Mouse (Mus musculus) megakaryocyte-erythroid progenitor cell, adult 5 weeks (primary cell): ENCODE measurements around the gene Actrt3. TPM values are rescaled to one million over a fixed set of nuclear protein-coding genes. Genes with fewer than 3 reads are reported as not detected.

Experiments used
- polyA plus RNA-seq: library from polyadenylated mRNA; stranded (reverse); fragments of >175 nt; gene quantifications from 2 replicates; pipeline ENCODE4 v1.2.3, GENCODE M21; 2012

The Actrt3 gene
- polyA plus RNA-seq = 0.03 TPM in 1 of 2 replicates, not detected in the other

GRCm38 (mm10) chr3:30599711-30600545 is at the start of gene Actrt3:
Gene Actrt3 (minus strand): TSS chr3:30599939.

GRCm38 (mm10) chr3:30647440-30648090 is 47.8 kb upstream of the Actrt3 start, which contains the start of gene Lrrc34:
Gene Lrrc34 (minus strand): TSS chr3:30647869.

DNA sequence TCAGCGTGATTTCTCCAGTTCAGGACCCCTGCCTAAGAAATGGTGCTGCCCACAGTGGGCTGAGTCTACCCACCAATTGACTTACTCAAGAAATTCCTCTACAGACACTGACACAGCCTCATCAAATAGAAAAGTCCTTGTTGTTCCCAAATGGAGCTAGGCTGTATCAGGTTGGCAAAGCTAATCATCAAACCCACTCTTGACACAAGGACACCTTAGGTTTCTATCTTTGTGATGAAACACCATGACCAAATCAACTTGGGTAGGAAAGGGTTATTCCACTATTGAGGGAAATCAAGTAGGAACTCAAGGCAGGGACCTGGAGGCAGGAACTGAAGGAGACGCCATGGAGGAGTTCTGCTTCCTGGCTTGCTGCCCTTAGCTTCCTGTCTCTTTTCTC is 44.5 kb upstream of the Actrt3 start, which contains the start of gene Lrriq4:
TSS of gene Lrriq4 (plus strand) at position 301 of the 400 bp plus-strand sequence.

DNA sequence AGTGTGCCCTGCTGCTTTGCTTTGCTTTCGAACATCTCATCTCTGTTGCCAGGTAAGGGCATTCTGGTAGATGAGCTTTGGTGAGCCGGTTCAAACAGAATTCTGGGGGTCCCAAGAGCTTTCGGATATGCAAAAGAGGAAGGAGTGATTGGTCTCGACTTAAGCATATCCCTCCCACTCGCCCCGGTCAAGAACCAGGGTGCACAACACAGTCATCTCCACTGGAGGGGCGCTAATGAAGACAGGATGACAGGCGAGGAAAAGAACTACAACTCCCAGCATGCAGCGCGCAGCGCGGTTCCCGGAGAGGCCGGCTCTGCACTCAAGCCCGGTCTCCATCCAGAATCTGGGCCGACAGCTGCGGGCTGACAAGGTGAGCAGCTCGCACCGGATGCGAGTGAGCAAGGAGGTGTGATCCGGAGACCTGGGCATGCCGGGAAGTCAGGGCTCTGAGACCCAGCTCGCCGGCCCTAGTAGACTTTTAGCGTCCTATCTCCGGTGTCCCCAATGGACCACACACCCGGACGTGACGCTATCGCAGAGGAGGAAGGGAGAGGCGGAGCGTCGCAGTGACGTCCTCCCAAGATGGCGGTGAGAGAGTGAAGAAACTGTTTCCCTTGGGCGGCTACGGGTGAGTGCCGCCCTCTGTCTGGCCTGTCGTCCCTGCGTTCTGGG is 2.5 kb upstream of the Actrt3 start, which contains the start of gene Mynn:
TSS of gene Mynn (plus strand) at position 1 of the 675 bp plus-strand sequence.

DNA sequence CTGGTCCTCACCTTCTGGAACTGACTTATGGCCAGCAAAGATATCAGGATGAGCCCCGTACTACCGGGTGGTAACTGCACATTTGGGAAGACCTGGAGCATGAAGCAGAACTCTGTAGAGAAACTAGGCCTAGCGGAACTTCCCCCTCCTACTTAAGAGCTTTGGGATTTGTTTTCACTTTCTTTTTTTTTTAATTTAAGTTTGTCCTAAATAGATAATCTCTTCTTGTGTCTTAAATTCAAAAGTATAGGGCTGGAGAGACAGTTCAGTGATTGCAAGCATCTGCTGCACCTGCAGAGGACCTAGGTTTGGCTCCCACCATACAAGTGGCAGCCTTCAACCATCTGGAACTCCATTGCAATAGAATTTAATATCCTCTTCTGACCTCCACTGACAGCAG is 51.8 kb downstream of the Actrt3 start, which contains the start of gene Mecom:
TSS of gene Mecom (minus strand) at position 101 of the 400 bp plus-strand sequence.

Other genes with a start within 250 kb of the Actrt3 start
- gene Mecom, start 51.9 kb downstream of the Actrt3 start, polyA plus RNA-seq = 0.45 and 0.80 TPM in 2 replicates
- gene Mynn, start 2.1 kb upstream of the Actrt3 start, polyA plus RNA-seq = 1.1 and 1.2 TPM in 2 replicates
- not detected in 2 replicates for gene Lrriq4, start 44.6 kb upstream of the Actrt3 start, polyA plus RNA-seq
- gene Lrrc34, start 47.9 kb upstream of the Actrt3 start, polyA plus RNA-seq = 0.09 TPM in 1 of 2 replicates, not detected in the other
- gene Lrrc31, start 99.9 kb upstream of the Actrt3 start, polyA plus RNA-seq = 0.05 TPM in 1 of 2 replicates, not detected in the other
- not detected in 2 replicates for gene Samd7, start 146.4 kb upstream of the Actrt3 start, polyA plus RNA-seq
- gene Sec62, start 192.9 kb upstream of the Actrt3 start, polyA plus RNA-seq = 16.4 and 27.7 TPM in 2 replicates